Mouse (Mus musculus) forebrain, embryonic 14.5 days (tissue): ENCODE results near the gene Pik3cd. TPM values are rescaled to one million over a fixed set of nuclear protein-coding genes. Genes with fewer than 3 reads are reported as not detected.
A peak's percentile ranks its signal among the peaks of the same experiment; 100 is the strongest.

Source experiments
- ATAC-seq: fragments of 200-750 bp; cut with Nextera tagmentation; 2 replicates; pipeline ENCODE4 v1.8.0; 2017; ENCODE audit warnings: mild to moderate bottlenecking, moderate library complexity
- DNase-seq: peaks from one replicate; pipeline ENCODE4 v3.0.0-alpha.2; 2015; ENCODE audit warnings: low spot score
- H3K27ac ChIP-seq: fragments of 300-500 bp; sonication (generic); 2 replicates; pipeline ENCODE4 v1.5.1; 2014; ENCODE audit warnings: low read depth, mild to moderate bottlenecking, control low read depth, low read length, moderate library complexity
- H3K27me3 ChIP-seq: fragments of 300-500 bp; sonication (generic); replicated peaks from 2 replicates; pipeline ENCODE4 v1.6.1; 2014; ENCODE audit warnings: low read length, control low read depth, mixed read lengths; ENCODE audit not compliant: control insufficient read depth, insufficient read depth
- H3K36me3 ChIP-seq: fragments of 300-500 bp; sonication (generic); 2 replicates; pipeline ENCODE4 v1.6.1; 2014; ENCODE audit warnings: low read length, control low read depth; ENCODE audit not compliant: control insufficient read depth, insufficient read depth
- H3K4me1 ChIP-seq: fragments of 300-500 bp; sonication (generic); 2 replicates; pipeline ENCODE4 v1.6.1; 2014; ENCODE audit warnings: antibody characterized with exemption, low read length, control low read depth; ENCODE audit not compliant: control insufficient read depth, insufficient read depth
- H3K4me2 ChIP-seq: fragments of 300-500 bp; sonication (generic); 2 replicates; pipeline ENCODE4 v1.6.1; 2014; ENCODE audit warnings: mild to moderate bottlenecking, control low read depth, low read length
- H3K4me3 ChIP-seq: fragments of 300-500 bp; sonication (generic); 2 replicates; pipeline ENCODE4 v1.5.1; 2014; ENCODE audit warnings: low read depth, low read length, control low read depth
- H3K9ac ChIP-seq: fragments of 300-500 bp; sonication (generic); 2 replicates; pipeline ENCODE4 v1.6.1; 2014; ENCODE audit warnings: mild to moderate bottlenecking, low read length, control low read depth, moderate library complexity
- H3K9me3 ChIP-seq: fragments of 300-500 bp; sonication (generic); replicated peaks from 2 replicates; pipeline ENCODE4 v1.6.1; 2016; ENCODE audit warnings: low read length, control low read depth, mixed read lengths; ENCODE audit not compliant: control insufficient read depth
- WGBS: fragments of 180-500 bp; shearing (Covaris S2); extraction: QIAGEN DNeasy Blood & Tissue Kit; methylation state at CpG from one replicate; pipeline ENCODE4 v1.1.7; 2014; 5-methylcytosine and 5-hydroxymethylcytosine counted together
- polyA plus RNA-seq: library from polyadenylated mRNA; unstranded; fragments of >200 nt; fragmentation: Nextera tagmentation; extraction: Ambion mirVana; gene quantifications from 2 replicates; pipeline ENCODE4 v1.2.1, GENCODE M21; 2014

The Pik3cd gene
- polyA plus RNA-seq, 1 experiment from 2014 or later = 8.9 TPM

DNA sequence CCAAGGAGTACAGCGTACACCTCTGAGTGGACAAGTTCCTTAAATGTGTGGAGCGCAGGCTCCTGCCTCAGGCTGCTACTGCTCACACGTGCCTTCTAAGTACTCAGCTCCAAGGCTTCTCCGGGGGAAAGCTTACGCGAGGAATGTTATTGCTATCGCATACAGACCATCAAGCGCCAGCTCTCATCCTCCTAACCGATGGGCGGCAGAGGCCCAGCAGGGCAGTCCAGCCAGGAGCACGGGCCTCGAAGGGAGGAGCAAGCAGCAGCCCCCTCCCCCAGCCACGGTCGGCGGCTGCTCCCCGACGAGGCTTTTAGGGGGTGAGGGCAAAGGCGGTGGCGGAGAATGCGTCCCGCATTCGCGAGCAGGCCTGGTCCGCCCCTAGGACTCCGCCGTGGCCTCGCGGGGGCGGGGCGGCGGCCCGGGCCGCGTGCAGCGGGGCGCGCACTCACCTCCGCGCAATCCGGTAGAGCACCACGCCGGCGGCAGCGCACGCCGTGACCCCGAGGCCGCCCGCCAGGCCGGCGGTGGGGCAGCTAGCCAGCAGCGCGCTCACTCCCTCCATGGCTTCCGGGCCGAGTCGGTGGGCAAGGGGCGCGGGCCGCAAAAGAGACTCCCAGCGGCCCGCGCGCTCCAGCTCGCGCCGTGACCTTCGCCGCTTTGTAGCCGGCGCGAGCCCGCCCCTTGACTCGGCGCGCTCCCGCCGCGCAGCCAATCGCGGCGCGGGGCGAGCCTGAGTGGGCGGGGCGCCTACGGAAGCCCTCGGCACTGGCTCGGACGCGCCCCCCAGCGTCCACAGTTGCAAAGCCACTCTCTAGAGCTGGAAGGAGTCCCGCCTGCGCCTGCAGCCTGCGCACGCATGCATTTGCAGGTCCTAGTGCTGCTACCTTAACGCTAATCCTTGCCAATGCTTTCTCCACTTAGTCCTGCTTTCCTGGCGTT is 35.3 kb upstream of the Pik3cd start, which contains the start of gene Tmem201:
TSS of gene Tmem201 (minus strand) at position 662 of the 942 bp plus-strand sequence.
- under 1% methylated on average over 96 of the region's 97 CpGs for WGBS
- Histone ChIP-seq H3K36me3 (peaks cover 11% of the 10 kb centered on the region; the same call in 1 of the 2 replicates), H3K9ac (peak within 1 kb of the TSS; percentile 87), H3K4me1 (peaks cover 36% of the 10 kb centered on the region), H3K27me3 (no peaks in the 10 kb centered on the region), H3K9me3 (no peaks in the 10 kb centered on the region), H3K4me2 (peak within 1 kb of the TSS; percentile 98), H3K27ac (peak within 1 kb of the TSS; percentile 71), H3K4me3 (peak within 1 kb of the TSS; percentile 84)
- ATAC-seq (peak; percentile 91), DNase-seq (peak; percentile 97)

DNA sequence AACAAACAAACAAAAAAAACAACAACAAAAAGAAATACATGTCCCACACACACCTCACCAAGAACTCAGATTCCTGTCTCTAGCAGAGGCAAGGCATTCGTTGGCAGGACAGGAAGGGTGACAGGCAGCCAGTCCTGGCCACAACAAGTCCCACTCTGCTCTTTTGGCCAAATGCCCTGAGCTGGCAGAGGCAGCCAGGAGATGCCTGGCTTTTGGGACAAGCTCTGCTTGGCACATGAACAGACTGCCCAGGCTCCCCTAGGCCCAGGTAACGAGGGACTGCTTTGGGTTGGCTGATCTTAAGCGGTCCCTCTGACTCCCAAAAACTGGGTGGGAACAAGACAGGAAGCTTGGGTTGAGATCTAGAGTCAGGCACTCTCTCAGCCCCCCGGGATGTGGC is 34.2 kb upstream of the Pik3cd start:
- H3K9ac ChIP-seq = peak overlapping the region; percentile 87
- H3K27me3 ChIP-seq = no peaks in the 10 kb centered on the region
- ATAC-seq = no peak
- H3K27ac ChIP-seq = no peak overlapping the region
- H3K4me1 ChIP-seq = peaks cover 36% of the 10 kb centered on the region
- peak overlapping the region; percentile 98 for H3K4me2 ChIP-seq
- no peaks in the 10 kb centered on the region for H3K9me3 ChIP-seq
- H3K36me3 ChIP-seq = peaks cover 11% of the 10 kb centered on the region
- H3K4me3 ChIP-seq = peak overlapping the region; percentile 84
- DNase-seq = peak; percentile 72
- WGBS = 30% methylated on average over 4 of the region's 4 CpGs

DNA sequence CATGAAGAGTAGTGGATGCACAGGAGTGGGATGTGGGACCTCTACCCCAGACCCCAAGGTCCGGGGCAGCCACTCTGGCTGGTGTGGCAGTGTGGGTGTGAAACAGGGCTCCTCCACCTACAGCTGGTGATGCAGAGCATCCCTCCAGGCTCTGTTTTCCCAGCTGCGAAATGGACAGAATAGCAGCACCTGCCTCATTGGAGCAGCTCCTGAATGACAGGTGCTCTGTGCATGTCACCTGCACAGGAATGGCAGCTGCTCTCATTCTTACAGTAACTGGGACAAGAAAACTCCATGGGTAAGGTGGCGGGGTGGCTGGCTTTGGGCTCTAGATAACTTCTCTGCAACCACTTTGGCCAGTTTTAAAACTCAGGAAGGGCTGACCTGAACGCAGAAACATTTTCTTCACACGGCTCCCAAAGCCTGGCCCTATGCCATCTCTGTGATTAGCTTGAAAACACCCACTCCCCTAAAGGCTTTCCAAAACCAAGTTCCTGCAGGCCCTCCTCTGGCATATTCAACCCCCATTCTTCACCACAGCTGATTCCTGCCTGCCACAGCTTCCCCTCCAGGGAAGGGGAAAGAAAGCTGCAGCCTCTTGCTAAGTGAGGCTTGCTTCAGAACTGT is 33.4 kb upstream of the Pik3cd start:
- peak overlapping the region; percentile 98 for H3K4me2 ChIP-seq
- H3K4me1 ChIP-seq = peaks cover 36% of the 10 kb centered on the region
- H3K9me3 ChIP-seq = no peaks in the 10 kb centered on the region
- peak overlapping the region; percentile 87 for H3K9ac ChIP-seq
- WGBS = 73% methylated on average over 5 of the region's 5 CpGs
- H3K27ac ChIP-seq = peak overlapping the region; percentile 29; the same call in 1 of the 2 replicates
- H3K27me3 ChIP-seq = no peaks in the 10 kb centered on the region
- H3K4me3 ChIP-seq = no peak overlapping the region
- no peak for ATAC-seq
- DNase-seq = no peak
- peaks cover 16% of the 10 kb centered on the region for H3K36me3 ChIP-seq

DNA sequence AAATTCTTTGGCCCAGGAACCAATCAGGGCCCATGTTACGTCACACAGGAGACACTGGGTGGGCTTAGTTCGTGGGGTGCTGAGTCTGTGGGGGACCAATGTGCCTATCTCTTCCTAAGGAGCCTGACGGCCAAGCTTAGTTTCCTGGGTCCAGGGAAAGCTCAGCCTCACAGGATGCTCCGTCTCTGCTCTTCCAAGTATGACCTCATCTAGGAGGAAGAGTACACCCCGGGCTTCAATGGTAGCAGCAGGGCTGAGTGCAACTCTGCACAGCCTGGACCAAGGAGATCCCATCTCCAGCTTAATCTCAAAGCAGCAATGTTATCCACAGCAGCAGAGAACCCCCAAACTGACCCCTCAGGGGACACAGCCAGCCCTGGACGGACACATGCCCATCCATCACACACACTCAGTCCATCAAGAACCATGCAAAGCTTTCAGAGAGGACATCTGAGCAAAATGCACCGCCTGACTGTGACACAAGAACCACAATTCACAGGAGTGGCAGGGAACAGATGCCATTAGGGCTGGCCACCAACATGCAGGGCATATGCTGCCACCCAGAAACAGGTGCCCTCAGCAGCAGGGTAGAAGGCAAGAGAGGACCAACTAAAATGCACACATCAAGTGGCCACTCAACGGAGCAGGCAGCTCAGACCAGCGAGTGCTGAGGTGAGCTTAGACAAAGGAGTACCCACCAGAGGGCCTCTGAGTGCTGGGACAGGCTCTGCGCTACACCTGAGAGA is 32.5 kb upstream of the Pik3cd start:
- no peak overlapping the region for H3K4me3 ChIP-seq
- H3K27ac ChIP-seq = peak overlapping the region; percentile 69; the same call in 1 of the 2 replicates
- peaks cover 22% of the 10 kb centered on the region for H3K36me3 ChIP-seq
- 0 out of 2 replicates have a peak overlapping the region, but pooled peaks have one; percentile 7 for H3K4me2 ChIP-seq
- WGBS = 83% methylated on average over 10 of the region's 10 CpGs
- DNase-seq (no peak), ATAC-seq (no peak)
- H3K27me3 ChIP-seq = no peaks in the 10 kb centered on the region
- H3K9ac ChIP-seq = peak overlapping the region; percentile 29
- H3K4me1 ChIP-seq = peaks cover 36% of the 10 kb centered on the region
- no peaks in the 10 kb centered on the region for H3K9me3 ChIP-seq

DNA sequence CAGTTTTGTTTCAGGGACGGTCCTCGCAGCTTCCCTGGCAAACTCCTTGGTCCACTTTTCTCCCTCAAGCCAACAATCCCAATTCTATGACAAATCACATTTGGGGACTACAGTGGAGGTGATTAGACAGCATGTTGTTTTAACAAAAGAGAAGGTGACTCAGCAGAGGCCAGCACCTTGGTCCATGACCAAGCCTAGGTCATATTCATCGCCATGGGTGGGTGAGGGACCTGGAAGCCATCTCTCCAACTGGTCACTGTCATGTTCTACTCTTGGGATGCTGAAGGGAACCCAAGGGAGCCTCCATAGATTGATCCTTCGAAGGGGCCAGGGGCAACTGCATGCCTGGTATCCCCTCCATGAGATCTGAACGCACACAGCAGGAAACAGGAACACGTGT is 31.9 kb upstream of the Pik3cd start:
- Histone ChIP-seq H3K27me3 (no peaks in the 10 kb centered on the region), H3K27ac (peak overlapping the region; percentile 69; the same call in 1 of the 2 replicates), H3K9me3 (no peaks in the 10 kb centered on the region), H3K4me2 (no peak overlapping the region), H3K9ac (0 out of 2 replicates have a peak overlapping the region, but pooled peaks have one; percentile 29), H3K4me1 (peaks cover 36% of the 10 kb centered on the region), H3K4me3 (no peak overlapping the region), H3K36me3 (peaks cover 29% of the 10 kb centered on the region)
- ATAC-seq (no peak), DNase-seq (no peak)
- whole genome bisulfite sequencing = 83% methylated on average over 6 of the region's 6 CpGs

DNA sequence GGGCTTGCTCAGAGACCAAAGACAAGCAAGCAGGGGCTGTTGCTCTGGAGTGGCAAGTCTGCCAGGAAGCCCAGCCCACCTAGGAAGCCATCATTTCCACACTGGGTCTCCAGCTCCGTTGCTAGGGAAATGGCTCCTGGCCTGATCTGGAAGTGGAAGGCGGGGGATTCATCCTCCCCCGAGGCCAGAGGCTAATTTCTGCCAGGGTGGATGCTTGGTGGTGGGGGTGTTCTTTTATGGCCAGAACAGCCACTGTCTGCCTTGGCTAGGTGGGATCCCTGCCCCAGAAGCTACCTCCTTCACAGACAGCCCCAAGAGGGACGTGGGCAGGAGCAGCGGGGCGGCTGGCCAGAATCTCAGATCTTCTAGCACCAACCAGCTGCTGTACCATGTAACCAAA is 31.4 kb upstream of the Pik3cd start:
- Histone ChIP-seq H3K27me3 (no peaks in the 10 kb centered on the region), H3K4me3 (no peak overlapping the region), H3K36me3 (peaks cover 34% of the 10 kb centered on the region), H3K4me1 (peaks cover 36% of the 10 kb centered on the region), H3K4me2 (peak overlapping the region; percentile 10), H3K9ac (peak overlapping the region; percentile 29; the same call in 1 of the 2 replicates), H3K27ac (peak overlapping the region; percentile 69; the same call in 1 of the 2 replicates), H3K9me3 (no peaks in the 10 kb centered on the region)
- 51% methylated on average over 6 of the region's 6 CpGs for WGBS
- ATAC-seq (no peak), DNase-seq (peak; percentile 62)

DNA sequence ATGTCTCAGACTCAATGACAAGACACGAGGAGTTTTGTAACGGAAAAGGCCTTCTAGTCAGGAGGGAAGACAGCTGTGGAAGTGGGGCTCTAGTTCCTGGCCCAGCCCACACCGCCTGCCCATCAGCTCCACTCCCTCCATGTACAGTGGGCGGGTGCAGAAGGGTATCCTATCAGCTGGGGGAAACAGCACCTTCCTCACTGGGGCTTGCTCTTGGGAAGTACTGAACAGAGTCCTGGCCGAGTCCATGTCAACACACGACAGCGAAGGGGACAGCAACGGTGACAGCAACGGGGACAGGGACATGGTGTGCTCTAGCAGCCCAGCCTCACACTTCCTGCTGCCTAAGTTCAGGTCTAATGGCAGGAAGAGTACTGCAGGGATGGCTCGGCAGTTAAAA is 30.4 kb upstream of the Pik3cd start:
- 83% methylated on average over 10 of the region's 10 CpGs for WGBS
- H3K9me3 ChIP-seq = no peaks in the 10 kb centered on the region
- ATAC-seq (no peak), DNase-seq (no peak)
- peaks cover 36% of the 10 kb centered on the region for H3K4me1 ChIP-seq
- no peak overlapping the region for H3K4me3 ChIP-seq
- no peaks in the 10 kb centered on the region for H3K27me3 ChIP-seq
- H3K27ac ChIP-seq = no peak overlapping the region
- H3K4me2 ChIP-seq = no peak overlapping the region
- no peak overlapping the region for H3K9ac ChIP-seq
- peaks cover 40% of the 10 kb centered on the region for H3K36me3 ChIP-seq

DNA sequence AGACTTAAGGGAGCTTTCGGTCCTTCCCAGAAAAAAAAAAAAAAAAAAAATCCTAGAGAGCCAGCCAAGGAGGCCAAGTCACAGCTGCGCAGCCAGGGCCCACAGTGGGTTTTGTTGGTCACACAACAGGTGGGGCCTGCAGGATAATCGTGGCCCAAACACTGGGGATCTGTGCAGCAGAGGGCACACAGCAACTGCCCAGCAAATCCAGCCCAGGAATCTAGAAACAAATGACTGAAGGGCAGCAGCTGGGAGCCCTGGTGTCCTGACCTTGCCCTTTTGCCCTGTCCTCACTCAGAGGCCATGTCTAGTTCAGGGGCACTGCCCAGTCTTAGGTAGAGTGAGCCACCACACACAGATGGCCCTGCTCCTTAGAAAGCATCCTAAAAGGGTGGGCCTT is 29.9 kb upstream of the Pik3cd start:
- Histone ChIP-seq H3K4me2 (no peak overlapping the region), H3K4me1 (peaks cover 36% of the 10 kb centered on the region), H3K36me3 (peaks cover 45% of the 10 kb centered on the region), H3K27ac (no peak overlapping the region), H3K27me3 (no peaks in the 10 kb centered on the region), H3K9ac (no peak overlapping the region), H3K9me3 (no peaks in the 10 kb centered on the region), H3K4me3 (no peak overlapping the region)
- DNase-seq (no peak), ATAC-seq (no peak)
- 89% methylated on average over 3 of the region's 3 CpGs for WGBS
